Mouse (Mus musculus): ENCODE measurements around the gene Epn1. TPM values are rescaled to one million over a fixed set of nuclear protein-coding genes. Genes with fewer than 3 reads are reported as not detected.
A peak's percentile ranks its signal among the peaks of the same experiment; 100 is the strongest.
"Not testable (repeated sequence)": the region's sequence is repeated elsewhere in the genome, so short reads cannot be mapped to it uniquely, and the experiment has no call there.

Epn1 gene
- polyA plus RNA-seq, 1 experiment from 2014 or later = 46.3 TPM

GRCm38 (mm10) chr7:5079365-5080009, 548 bp upstream of the Epn1 start:
- not testable (repeated sequence) for H3K27me3 ChIP-seq (ENCODE audit: control insufficient read depth, insufficient read depth, low read length); H3K4me1 ChIP-seq (ENCODE audit: control insufficient read depth, insufficient read depth, low read length); H3K9ac ChIP-seq (replicated peaks; ENCODE audit: low read length); H3K9me3 ChIP-seq (replicated peaks; ENCODE audit: control insufficient read depth, low read length); H3K27ac ChIP-seq (replicated peaks; ENCODE audit: low read depth, low read length); DNase-seq (ENCODE audit: low spot score); H3K36me3 ChIP-seq (replicated peaks; ENCODE audit: control insufficient read depth, insufficient read depth, low read depth, low read length)
- 42% methylated on average over 9 of the region's 13 CpGs for WGBS
- ATAC-seq (replicated peaks; ENCODE audit: insufficient number of reproducible peaks, low FRiP score, low TSS enrichment, low read depth) = peak; percentile 50
- Histone ChIP-seq H3K4me2 (ENCODE audit: low read depth, low read length) (peak overlapping the region; percentile 27; the same call in 1 of the 2 replicates), H3K4me3 (ENCODE audit: low read depth, low read length) (peak overlapping the region; percentile 98)

- H3K36me3 ChIP-seq (replicated peaks; ENCODE audit: control insufficient read depth, insufficient read depth, low read depth, low read length) = peaks cover 4% of the 10 kb centered on the region
- peak overlapping the region; percentile 98 for H3K4me3 ChIP-seq (ENCODE audit: low read depth, low read length)
- WGBS = 23% methylated on average over 6 of the region's 6 CpGs
- H3K27me3 ChIP-seq (ENCODE audit: control insufficient read depth, insufficient read depth, low read length) = no peaks in the 10 kb centered on the region
- ATAC-seq (replicated peaks; ENCODE audit: insufficient number of reproducible peaks, low FRiP score, low TSS enrichment, low read depth) = no peak
- H3K27ac ChIP-seq (replicated peaks; ENCODE audit: low read depth, low read length) = peak overlapping the region; percentile 89; the same call in 1 of the 2 replicates
- H3K9ac ChIP-seq (replicated peaks; ENCODE audit: low read length) = peak overlapping the region; percentile 96
- H3K9me3 ChIP-seq (replicated peaks; ENCODE audit: control insufficient read depth, low read length) = no peaks in the 10 kb centered on the region
- no peak for DNase-seq (ENCODE audit: low spot score)
- no peaks in the 10 kb centered on the region for H3K4me1 ChIP-seq (ENCODE audit: control insufficient read depth, insufficient read depth, low read length)
- H3K4me2 ChIP-seq (ENCODE audit: low read depth, low read length) = peak overlapping the region; percentile 69
These were observed 780 bp downstream of the Epn1 start for GRCm38 (mm10) chr7:5080815-5081214.

GRCm38 (mm10) chr7:5081241-5081640, 1.2 kb downstream of the Epn1 start:
- WGBS = 80% methylated on average over 6 of the region's 6 CpGs
- no peaks in the 10 kb centered on the region for H3K9me3 ChIP-seq (replicated peaks; ENCODE audit: control insufficient read depth, low read length)
- peaks cover under 1% of the 10 kb centered on the region for H3K36me3 ChIP-seq (replicated peaks; ENCODE audit: control insufficient read depth, insufficient read depth, low read depth, low read length)
- DNase-seq (ENCODE audit: low spot score) (no peak), ATAC-seq (replicated peaks; ENCODE audit: insufficient number of reproducible peaks, low FRiP score, low TSS enrichment, low read depth) (no peak)
- no peaks in the 10 kb centered on the region for H3K4me1 ChIP-seq (ENCODE audit: control insufficient read depth, insufficient read depth, low read length)
- no peak overlapping the region for H3K27ac ChIP-seq (replicated peaks; ENCODE audit: low read depth, low read length)
- H3K9ac ChIP-seq (replicated peaks; ENCODE audit: low read length) = peak overlapping the region; percentile 4; the same call in 1 of the 2 replicates
- H3K4me3 ChIP-seq (ENCODE audit: low read depth, low read length) = peak overlapping the region; percentile 98
- H3K4me2 ChIP-seq (ENCODE audit: low read depth, low read length) = peak overlapping the region; percentile 69
- H3K27me3 ChIP-seq (ENCODE audit: control insufficient read depth, insufficient read depth, low read length) = no peaks in the 10 kb centered on the region

GRCm38 (mm10) chr7:5081939-5082338, 1.9 kb downstream of the Epn1 start:
- H3K9ac ChIP-seq (replicated peaks; ENCODE audit: low read length) = no peak overlapping the region
- H3K4me1 ChIP-seq (ENCODE audit: control insufficient read depth, insufficient read depth, low read length) = no peaks in the 10 kb centered on the region

GRCm38 (mm10) chr7:5083325-5084105, 3.5 kb downstream of the Epn1 start:
- 92% methylated on average over 18 of the region's 18 CpGs for WGBS

More at GRCm38 (mm10) chr7:5081939-5082338, 1.9 kb downstream of the Epn1 start:
- WGBS = 95% methylated on average over 2 of the region's 2 CpGs
- H3K4me2 ChIP-seq (ENCODE audit: low read depth, low read length) = no peak overlapping the region
- no peaks in the 10 kb centered on the region; the same call in none of the 2 replicates for H3K36me3 ChIP-seq (replicated peaks; ENCODE audit: control insufficient read depth, insufficient read depth, low read depth, low read length)
- H3K4me3 ChIP-seq (ENCODE audit: low read depth, low read length) = no peak overlapping the region
- ATAC-seq (replicated peaks; ENCODE audit: insufficient number of reproducible peaks, low FRiP score, low TSS enrichment, low read depth) = no peak
- H3K9me3 ChIP-seq (replicated peaks; ENCODE audit: control insufficient read depth, low read length) = no peaks in the 10 kb centered on the region
- H3K27ac ChIP-seq (replicated peaks; ENCODE audit: low read depth, low read length) = no peak overlapping the region
- no peak for DNase-seq (ENCODE audit: low spot score)
- H3K27me3 ChIP-seq (ENCODE audit: control insufficient read depth, insufficient read depth, low read length) = no peaks in the 10 kb centered on the region

DNA sequence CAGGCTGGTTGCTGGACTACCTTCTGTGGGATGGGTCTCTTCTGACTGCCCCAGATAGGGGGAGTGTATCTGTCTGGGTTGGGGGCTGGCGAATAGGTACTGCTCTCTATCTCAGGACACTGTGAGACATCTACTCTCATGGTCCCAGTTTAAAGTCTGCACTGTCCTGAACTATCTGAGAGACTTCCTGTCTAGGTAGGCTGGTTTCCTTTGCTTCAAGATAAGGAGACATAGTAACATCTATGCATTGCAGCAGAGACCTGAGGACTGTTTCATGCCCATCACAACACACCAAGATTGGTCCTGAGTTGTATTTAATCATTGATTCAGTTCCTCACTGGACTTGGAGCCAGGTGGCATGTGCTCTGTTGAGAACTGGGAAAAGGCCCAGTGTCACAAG, 5.5 kb downstream of the Epn1 start:
- Histone ChIP-seq H3K36me3 (replicated peaks; ENCODE audit: control insufficient read depth, insufficient read depth, low read depth, low read length) (no peaks in the 10 kb centered on the region; the same call in none of the 2 replicates), H3K9me3 (replicated peaks; ENCODE audit: control insufficient read depth, low read length) (no peaks in the 10 kb centered on the region), H3K9ac (replicated peaks; ENCODE audit: low read length) (no peak overlapping the region), H3K27me3 (ENCODE audit: control insufficient read depth, insufficient read depth, low read length) (no peaks in the 10 kb centered on the region), H3K27ac (replicated peaks; ENCODE audit: low read depth, low read length) (no peak overlapping the region), H3K4me3 (ENCODE audit: low read depth, low read length) (no peak overlapping the region), H3K4me1 (ENCODE audit: control insufficient read depth, insufficient read depth, low read length) (no peaks in the 10 kb centered on the region), H3K4me2 (ENCODE audit: low read depth, low read length) (no peak overlapping the region)
- WGBS = 100% methylated on average over 1 of the region's 1 CpGs
- ATAC-seq (replicated peaks; ENCODE audit: insufficient number of reproducible peaks, low FRiP score, low TSS enrichment, low read depth) = no peak
- no peak for DNase-seq (ENCODE audit: low spot score)

More at GRCm38 (mm10) chr7:5083325-5084105, 3.5 kb downstream of the Epn1 start:
- H3K27ac ChIP-seq (replicated peaks; ENCODE audit: low read depth, low read length) = no peak overlapping the region
- no peaks in the 10 kb centered on the region; the same call in none of the 2 replicates for H3K36me3 ChIP-seq (replicated peaks; ENCODE audit: control insufficient read depth, insufficient read depth, low read depth, low read length)
- ATAC-seq (replicated peaks; ENCODE audit: insufficient number of reproducible peaks, low FRiP score, low TSS enrichment, low read depth) (no peak), DNase-seq (ENCODE audit: low spot score) (no peak)
- no peaks in the 10 kb centered on the region for H3K4me1 ChIP-seq (ENCODE audit: control insufficient read depth, insufficient read depth, low read length)
- H3K27me3 ChIP-seq (ENCODE audit: control insufficient read depth, insufficient read depth, low read length) = no peaks in the 10 kb centered on the region
- no peaks in the 10 kb centered on the region for H3K9me3 ChIP-seq (replicated peaks; ENCODE audit: control insufficient read depth, low read length)
- no peak overlapping the region for H3K9ac ChIP-seq (replicated peaks; ENCODE audit: low read length)
- no peak overlapping the region for H3K4me3 ChIP-seq (ENCODE audit: low read depth, low read length)
- no peak overlapping the region for H3K4me2 ChIP-seq (ENCODE audit: low read depth, low read length)

DNA sequence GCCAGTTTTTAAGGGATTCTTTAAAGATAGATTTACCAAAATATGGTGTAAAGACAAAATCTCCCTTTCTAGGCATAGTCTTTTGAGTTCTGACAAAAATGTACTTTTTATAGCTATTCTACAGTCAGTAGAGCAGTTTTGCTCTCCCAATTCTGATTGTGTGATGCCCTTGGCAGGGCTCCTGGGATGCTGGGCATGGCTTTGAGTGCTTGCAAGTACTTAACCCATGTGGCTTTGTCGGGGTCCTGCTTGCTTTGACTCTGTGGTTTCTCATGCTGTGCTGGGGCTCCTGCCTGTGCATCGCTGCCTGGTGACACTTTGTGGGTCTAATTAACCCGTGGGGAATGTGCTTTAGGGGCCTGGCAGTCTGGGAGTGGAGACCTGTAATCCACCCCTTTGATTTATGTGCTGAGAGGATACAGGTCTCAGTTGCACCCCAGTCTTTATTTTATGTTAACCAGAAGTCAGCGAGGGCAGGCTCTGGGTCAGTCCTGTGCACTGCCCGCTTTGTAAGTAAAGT, 6.9 kb downstream of the Epn1 start:
- 85% methylated on average over 5 of the region's 5 CpGs for WGBS
- Histone ChIP-seq H3K27me3 (ENCODE audit: control insufficient read depth, insufficient read depth, low read length) (no peaks in the 10 kb centered on the region), H3K27ac (replicated peaks; ENCODE audit: low read depth, low read length) (no peak overlapping the region), H3K36me3 (replicated peaks; ENCODE audit: control insufficient read depth, insufficient read depth, low read depth, low read length) (no peaks in the 10 kb centered on the region; the same call in none of the 2 replicates), H3K4me2 (ENCODE audit: low read depth, low read length) (no peak overlapping the region), H3K9me3 (replicated peaks; ENCODE audit: control insufficient read depth, low read length) (no peaks in the 10 kb centered on the region), H3K4me3 (ENCODE audit: low read depth, low read length) (no peak overlapping the region), H3K9ac (replicated peaks; ENCODE audit: low read length) (no peak overlapping the region), H3K4me1 (ENCODE audit: control insufficient read depth, insufficient read depth, low read length) (no peaks in the 10 kb centered on the region)
- ATAC-seq (replicated peaks; ENCODE audit: insufficient number of reproducible peaks, low FRiP score, low TSS enrichment, low read depth) (no peak), DNase-seq (ENCODE audit: low spot score) (no peak)

DNA sequence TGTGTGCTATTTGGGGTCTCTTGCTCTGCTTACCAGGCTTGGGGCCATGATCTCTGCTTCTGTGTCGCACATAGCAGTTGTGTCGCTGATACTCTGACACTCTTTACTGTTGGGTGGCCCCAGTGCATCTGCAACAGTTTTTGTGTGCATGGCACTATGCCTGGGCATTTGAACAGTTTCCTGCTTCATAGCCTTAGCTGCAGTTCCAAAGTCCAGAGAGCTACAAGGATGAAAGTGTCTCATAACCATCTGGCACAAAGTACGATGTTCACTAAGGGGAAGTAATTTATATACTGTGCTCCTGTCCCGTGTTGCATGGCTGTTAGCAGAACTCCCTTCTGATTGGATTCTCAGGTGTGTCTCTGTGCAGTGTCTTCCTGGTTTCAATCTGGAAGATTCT, 7.9 kb downstream of the Epn1 start:
- ATAC-seq (replicated peaks; ENCODE audit: insufficient number of reproducible peaks, low FRiP score, low TSS enrichment, low read depth) = no peak
- Histone ChIP-seq H3K27me3 (ENCODE audit: control insufficient read depth, insufficient read depth, low read length) (no peaks in the 10 kb centered on the region), H3K4me1 (ENCODE audit: control insufficient read depth, insufficient read depth, low read length) (no peaks in the 10 kb centered on the region), H3K36me3 (replicated peaks; ENCODE audit: control insufficient read depth, insufficient read depth, low read depth, low read length) (no peaks in the 10 kb centered on the region; the same call in none of the 2 replicates), H3K4me3 (ENCODE audit: low read depth, low read length) (no peak overlapping the region), H3K9ac (replicated peaks; ENCODE audit: low read length) (no peak overlapping the region), H3K4me2 (ENCODE audit: low read depth, low read length) (no peak overlapping the region), H3K9me3 (replicated peaks; ENCODE audit: control insufficient read depth, low read length) (no peaks in the 10 kb centered on the region), H3K27ac (replicated peaks; ENCODE audit: low read depth, low read length) (no peak overlapping the region)
- no peak for DNase-seq (ENCODE audit: low spot score)
- WGBS = 90% methylated on average over 4 of the region's 4 CpGs
